Mouse (Mus musculus): Measurements from ENCODE around the gene Gar1. TPM values are rescaled to one million over a fixed set of nuclear protein-coding genes. Genes with fewer than 3 reads are reported as not detected.

Gar1 gene
- polyA plus RNA-seq, 1 experiment = 3.4 TPM

DNA sequence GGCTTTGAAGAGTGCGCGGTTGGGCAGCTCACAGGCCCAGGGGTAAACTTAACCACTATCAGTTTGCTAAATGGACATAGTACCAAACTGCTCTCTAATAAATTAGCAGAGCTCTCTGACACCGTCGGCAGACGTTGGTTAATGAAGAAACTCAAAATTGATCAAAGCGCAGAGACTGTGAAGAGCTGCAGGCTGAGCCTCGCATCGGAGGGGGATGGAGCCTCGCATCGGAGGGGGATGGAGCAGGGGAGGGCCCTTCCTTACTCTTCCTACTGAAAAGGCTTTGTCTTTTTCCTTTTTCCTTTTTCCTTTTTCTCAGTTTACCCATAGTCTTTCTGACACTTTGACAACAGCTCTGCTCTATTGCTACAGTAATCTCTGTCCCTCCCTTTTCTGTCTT, 49.8 kb downstream of the Gar1 start:
- H3K9me3 ChIP-seq (ENCODE audit: control insufficient read depth, low read length) = peaks cover 12% of the 10 kb centered on the region
- H3K27me3 ChIP-seq (ENCODE audit: control insufficient read depth) = no peaks in the 10 kb centered on the region
- H3K36me3 ChIP-seq (ENCODE audit: control insufficient read depth) = no peaks in the 10 kb centered on the region
- no peak overlapping the region for H3K4me3 ChIP-seq (replicated peaks)
- no peaks in the 10 kb centered on the region for H3K4me1 ChIP-seq (ENCODE audit: control insufficient read depth)
- TF ChIP-seq GATA1 (IDR thresholded peaks at IDR 0.05; ENCODE audit: low read length) (no peak), TAL1 (IDR thresholded peaks at IDR 0.05; ENCODE audit: low read length) (no peak)

Other genes starting within 250 kb of the Gar1 start
- 0.01 TPM in 1 of 2 replicates, not detected in the other for gene Egf, start 76.1 kb downstream of the Gar1 start, polyA plus RNA-seq (2012)
- gene Lrit3, start 27.4 kb downstream of the Gar1 start, polyA plus RNA-seq (2012) = 0.02 TPM in 1 of 2 replicates, not detected in the other
- gene Rrh, start 8.8 kb downstream of the Gar1 start, polyA plus RNA-seq (2012) = 0.02 TPM in 1 of 2 replicates, not detected in the other
- 0.02 TPM in 1 of 2 replicates, not detected in the other for gene Cfi, start 4.5 kb upstream of the Gar1 start, polyA plus RNA-seq (2012)
- 4.0 and 4.1 TPM in 2 replicates for gene Pla2g12a, start 47.2 kb upstream of the Gar1 start, polyA plus RNA-seq (2012)
- 0.47 and 0.62 TPM in 2 replicates for gene Casp6, start 70.0 kb upstream of the Gar1 start, polyA plus RNA-seq (2012)
- 2.9 and 4.8 TPM in 2 replicates for gene Mcub, start 138.8 kb upstream of the Gar1 start, polyA plus RNA-seq (2012)
- 1.8 and 3.5 TPM in 2 replicates for gene Sec24b, start 230.2 kb upstream of the Gar1 start, polyA plus RNA-seq (2012)

All from erythroblast, embryonic 14.5 days (primary cell).